Mouse (Mus musculus) neural tube, embryonic 12.5 days (tissue): ENCODE data around the gene C1qtnf3. TPM values are rescaled to one million over a fixed set of nuclear protein-coding genes. Genes with fewer than 3 reads are reported as not detected.
A peak's percentile ranks its signal among the peaks of the same experiment; 100 is the strongest.

Experiments
- ATAC-seq: fragments of 200-750 bp; cut with Nextera tagmentation; 2 replicates; pipeline ENCODE4 v1.8.0; 2017; ENCODE audit warnings: low read depth, mild to moderate bottlenecking, moderate TSS enrichment, moderate library complexity; ENCODE audit not compliant: low FRiP score
- H3K27ac ChIP-seq: fragments of 300-500 bp; sonication (generic); 2 replicates; pipeline ENCODE4 v1.5.1; 2016
- H3K27me3 ChIP-seq: fragments of 300-500 bp; sonication (generic); replicated peaks from 2 replicates; pipeline ENCODE4 v1.6.1; 2016; ENCODE audit warnings: mild to moderate bottlenecking
- H3K36me3 ChIP-seq: fragments of 300-500 bp; sonication (generic); 2 replicates; pipeline ENCODE4 v1.6.1; 2016; ENCODE audit warnings: mild to moderate bottlenecking
- H3K4me1 ChIP-seq: fragments of 300-500 bp; sonication (generic); 2 replicates; pipeline ENCODE4 v1.6.1; 2016
- H3K4me2 ChIP-seq: fragments of 300-500 bp; sonication (generic); replicated peaks from 2 replicates; pipeline ENCODE4 v1.6.1; 2016; ENCODE audit warnings: mild to moderate bottlenecking
- H3K4me3 ChIP-seq: fragments of 300-500 bp; sonication (generic); 2 replicates; pipeline ENCODE4 v1.5.1; 2016
- H3K9ac ChIP-seq: fragments of 300-500 bp; sonication (generic); 2 replicates; pipeline ENCODE4 v1.6.1; 2016; ENCODE audit warnings: mild to moderate bottlenecking
- H3K9me3 ChIP-seq: fragments of 300-500 bp; sonication (generic); 2 replicates; pipeline ENCODE4 v1.6.1; 2016; ENCODE audit warnings: mild to moderate bottlenecking
- WGBS: fragments of 180-500 bp; shearing (Covaris S2); methylation state at CpG from one replicate; pipeline ENCODE4 v1.1.7; 2016; 5-methylcytosine and 5-hydroxymethylcytosine counted together
- polyA plus RNA-seq: library from polyadenylated mRNA; unstranded; fragments of >200 nt; fragmentation: Nextera tagmentation; extraction: Ambion mirVana; gene quantifications from 2 replicates; pipeline ENCODE4 v1.2.1, GENCODE M21; 2016

Gene C1qtnf3
- polyA plus RNA-seq, result 27.7 and 30.1 TPM in 2 replicates

- Histone ChIP-seq H3K4me3 (no peak within 1 kb of the TSS), H3K4me2 (peak within 1 kb of the TSS; percentile 36)
- 44% methylated on average over 23 of the region's 23 CpGs for WGBS
These were observed at the start of gene C1qtnf3 for GRCm38 (mm10) chr15:10951951-10952759. TSS of gene C1qtnf3 (plus strand) at chr15:10952332.

DNA sequence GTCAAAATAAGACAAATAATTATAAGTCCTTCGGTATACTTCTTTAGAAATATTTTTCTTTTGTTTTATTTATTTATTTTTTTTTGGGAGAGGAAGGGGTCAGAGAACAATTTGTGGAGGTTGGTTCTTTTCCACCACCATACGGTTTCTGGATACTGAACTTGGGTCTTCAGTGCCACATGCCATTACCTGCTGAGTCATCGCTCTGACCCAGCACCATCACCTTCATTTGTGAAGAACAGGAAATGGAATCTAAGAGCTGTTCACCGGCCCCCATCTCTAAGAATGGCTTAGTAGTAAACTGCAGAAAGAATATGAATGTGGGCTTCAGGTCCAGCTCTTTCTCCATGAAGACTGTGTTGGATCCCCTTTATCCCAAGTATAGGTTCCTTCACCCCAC, 49.8 kb upstream of the C1qtnf3 start:
- Histone ChIP-seq H3K27me3 (no peaks in the 10 kb centered on the region), H3K9me3 (no peaks in the 10 kb centered on the region), H3K9ac (no peak overlapping the region), H3K4me3 (no peak overlapping the region), H3K4me2 (no peak overlapping the region), H3K27ac (no peak overlapping the region), H3K4me1 (no peaks in the 10 kb centered on the region), H3K36me3 (no peaks in the 10 kb centered on the region)
- ATAC-seq, result no peak
- 86% methylated on average over 4 of the region's 4 CpGs for WGBS

More at GRCm38 (mm10) chr15:10951951-10952759, at the start of gene C1qtnf3:
- H3K27ac ChIP-seq, result no peak within 1 kb of the TSS; the same call in 1 of the 2 replicates
- no peaks in the 10 kb centered on the region for H3K9me3 ChIP-seq
- 0 out of 2 replicates have a peak within 1 kb of the TSS, but pooled peaks have one; percentile 14 for H3K9ac ChIP-seq
- peaks cover 14% of the 10 kb centered on the region; the same call in 1 of the 2 replicates for H3K4me1 ChIP-seq
- no peaks in the 10 kb centered on the region for H3K27me3 ChIP-seq
- H3K36me3 ChIP-seq, result no peaks in the 10 kb centered on the region
- peak; percentile 55 for ATAC-seq

DNA sequence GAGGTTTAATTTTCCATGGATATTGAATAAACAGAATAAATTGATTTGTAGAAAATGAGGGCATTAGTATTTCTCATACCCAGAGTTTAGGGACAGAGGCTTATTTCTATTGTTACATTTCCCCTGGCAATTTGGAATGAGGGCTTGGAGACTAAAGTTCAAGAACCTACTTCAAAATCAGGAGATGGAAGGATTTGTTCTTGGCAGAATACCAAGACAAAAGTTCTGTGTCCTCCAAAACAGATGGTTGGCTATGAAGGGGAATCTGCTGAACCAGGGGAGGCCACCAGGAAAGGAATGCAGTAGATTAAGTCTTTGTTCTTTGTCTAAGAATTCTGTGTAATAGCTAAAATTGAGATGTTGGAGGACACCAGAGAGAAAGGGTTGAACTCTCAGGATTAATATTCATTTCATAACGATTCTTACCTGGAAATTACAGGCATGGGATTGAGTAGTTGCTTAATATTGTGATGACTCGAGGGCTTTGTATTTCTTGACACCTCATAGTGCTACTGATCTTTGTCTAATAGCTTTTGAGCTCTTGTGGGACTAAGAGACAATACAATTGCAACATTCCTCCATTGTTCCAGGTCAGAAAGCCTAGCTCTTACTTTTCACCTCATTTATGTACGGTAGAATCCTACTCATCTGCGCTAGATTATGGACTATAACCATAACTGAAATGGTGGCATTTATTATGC, 35.4 kb upstream of the C1qtnf3 start:
- 80% methylated on average over 4 of the region's 4 CpGs for WGBS
- no peak overlapping the region for H3K9ac ChIP-seq

GRCm38 (mm10) chr15:10917312-10917660, 34.8 kb upstream of the C1qtnf3 start:
- H3K27me3 ChIP-seq, result no peaks in the 10 kb centered on the region
- H3K9ac ChIP-seq, result no peak overlapping the region
- no peaks in the 10 kb centered on the region for H3K36me3 ChIP-seq
- no peak overlapping the region for H3K4me3 ChIP-seq
- no peak overlapping the region for H3K27ac ChIP-seq
- no peak overlapping the region for H3K4me2 ChIP-seq
- 95% methylated on average over 3 of the region's 3 CpGs for WGBS
- no peaks in the 10 kb centered on the region for H3K9me3 ChIP-seq
- ATAC-seq, result no peak
- no peaks in the 10 kb centered on the region for H3K4me1 ChIP-seq

More for the DNA sequence above, 35.4 kb upstream of the C1qtnf3 start:
- Histone ChIP-seq H3K4me2 (no peak overlapping the region), H3K36me3 (no peaks in the 10 kb centered on the region), H3K27ac (no peak overlapping the region), H3K4me1 (no peaks in the 10 kb centered on the region), H3K9me3 (no peaks in the 10 kb centered on the region), H3K27me3 (no peaks in the 10 kb centered on the region), H3K4me3 (no peak overlapping the region)
- ATAC-seq, result no peak

- Histone ChIP-seq H3K27ac (no peak overlapping the region), H3K36me3 (no peaks in the 10 kb centered on the region), H3K27me3 (no peaks in the 10 kb centered on the region), H3K4me3 (no peak overlapping the region), H3K9me3 (no peaks in the 10 kb centered on the region), H3K9ac (no peak overlapping the region), H3K4me1 (no peaks in the 10 kb centered on the region), H3K4me2 (no peak overlapping the region)
- 79% methylated on average over 5 of the region's 5 CpGs for WGBS
- ATAC-seq, result no peak
These were observed 31.9 kb upstream of the C1qtnf3 start for GRCm38 (mm10) chr15:10920212-10920611.

GRCm38 (mm10) chr15:10921064-10921463, 31.1 kb upstream of the C1qtnf3 start:
- Histone ChIP-seq H3K4me1 (no peaks in the 10 kb centered on the region), H3K4me2 (no peak overlapping the region), H3K9me3 (no peaks in the 10 kb centered on the region), H3K27me3 (no peaks in the 10 kb centered on the region), H3K9ac (no peak overlapping the region), H3K36me3 (no peaks in the 10 kb centered on the region), H3K4me3 (no peak overlapping the region), H3K27ac (no peak overlapping the region)
- 33% methylated on average over 4 of the region's 4 CpGs for WGBS
- ATAC-seq, result no peak

DNA sequence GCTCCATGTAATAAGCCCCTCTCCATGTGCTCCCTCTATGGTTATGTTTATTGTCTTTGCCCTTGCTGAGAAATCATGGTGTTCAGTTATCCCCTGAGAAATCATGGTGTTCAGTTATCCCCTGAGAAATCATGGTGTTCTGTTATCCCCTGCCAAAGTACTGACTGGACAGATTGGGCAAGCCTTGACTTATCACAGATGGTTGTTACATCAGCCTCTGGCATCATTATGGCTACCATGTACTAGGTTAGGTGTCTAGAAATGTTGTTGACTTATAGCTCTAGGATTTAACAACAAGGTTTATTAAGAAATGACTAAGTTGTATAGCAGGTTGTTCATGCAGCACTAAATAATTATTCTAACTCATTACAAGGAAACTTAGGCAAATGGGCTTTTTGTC, 30.1 kb upstream of the C1qtnf3 start:
- Histone ChIP-seq H3K9me3 (no peaks in the 10 kb centered on the region), H3K4me2 (no peak overlapping the region), H3K27me3 (no peaks in the 10 kb centered on the region), H3K4me3 (no peak overlapping the region), H3K9ac (no peak overlapping the region), H3K4me1 (no peaks in the 10 kb centered on the region), H3K27ac (no peak overlapping the region), H3K36me3 (no peaks in the 10 kb centered on the region)
- no peak for ATAC-seq

DNA sequence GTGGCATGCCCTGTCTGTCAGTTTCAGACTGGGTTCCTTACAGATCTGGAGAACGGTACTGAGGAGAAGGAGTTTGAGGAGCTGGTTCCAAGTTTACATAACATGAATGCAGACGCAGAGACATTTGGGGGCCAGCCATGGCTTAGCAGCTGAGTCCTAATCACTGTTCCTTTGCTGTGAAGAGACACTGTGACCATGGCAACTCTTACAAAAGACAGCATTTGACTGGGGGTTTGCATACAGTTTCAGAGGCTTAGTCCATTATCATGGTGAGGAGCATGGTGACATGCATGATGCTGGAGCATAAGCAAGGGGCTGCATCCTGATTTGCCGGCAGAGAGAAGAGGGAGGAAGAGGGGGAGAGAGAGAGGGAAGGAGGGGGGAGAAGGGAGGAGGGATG, 29.6 kb upstream of the C1qtnf3 start:
- ATAC-seq, result no peak
- WGBS, result 39% methylated on average over 3 of the region's 3 CpGs
- H3K4me2 ChIP-seq, result no peak overlapping the region
- H3K27ac ChIP-seq, result no peak overlapping the region
- H3K36me3 ChIP-seq, result no peaks in the 10 kb centered on the region
- H3K4me1 ChIP-seq, result no peaks in the 10 kb centered on the region
- H3K4me3 ChIP-seq, result no peak overlapping the region
- no peaks in the 10 kb centered on the region for H3K27me3 ChIP-seq
- no peaks in the 10 kb centered on the region for H3K9me3 ChIP-seq
- no peak overlapping the region for H3K9ac ChIP-seq

- WGBS, result 72% methylated on average over 4 of the region's 4 CpGs
- Histone ChIP-seq H3K9ac (no peak overlapping the region), H3K27me3 (no peaks in the 10 kb centered on the region), H3K4me3 (no peak overlapping the region), H3K4me1 (no peaks in the 10 kb centered on the region), H3K27ac (no peak overlapping the region), H3K36me3 (no peaks in the 10 kb centered on the region), H3K4me2 (no peak overlapping the region), H3K9me3 (no peaks in the 10 kb centered on the region)
- no peak for ATAC-seq
These were observed 28.8 kb upstream of the C1qtnf3 start for GRCm38 (mm10) chr15:10923076-10923995.

- 38% methylated on average over 8 of the region's 8 CpGs for WGBS
- no peak for ATAC-seq
- no peak overlapping the region for H3K27ac ChIP-seq
These were observed 24.8 kb upstream of the C1qtnf3 start for GRCm38 (mm10) chr15:10927325-10927724.

DNA sequence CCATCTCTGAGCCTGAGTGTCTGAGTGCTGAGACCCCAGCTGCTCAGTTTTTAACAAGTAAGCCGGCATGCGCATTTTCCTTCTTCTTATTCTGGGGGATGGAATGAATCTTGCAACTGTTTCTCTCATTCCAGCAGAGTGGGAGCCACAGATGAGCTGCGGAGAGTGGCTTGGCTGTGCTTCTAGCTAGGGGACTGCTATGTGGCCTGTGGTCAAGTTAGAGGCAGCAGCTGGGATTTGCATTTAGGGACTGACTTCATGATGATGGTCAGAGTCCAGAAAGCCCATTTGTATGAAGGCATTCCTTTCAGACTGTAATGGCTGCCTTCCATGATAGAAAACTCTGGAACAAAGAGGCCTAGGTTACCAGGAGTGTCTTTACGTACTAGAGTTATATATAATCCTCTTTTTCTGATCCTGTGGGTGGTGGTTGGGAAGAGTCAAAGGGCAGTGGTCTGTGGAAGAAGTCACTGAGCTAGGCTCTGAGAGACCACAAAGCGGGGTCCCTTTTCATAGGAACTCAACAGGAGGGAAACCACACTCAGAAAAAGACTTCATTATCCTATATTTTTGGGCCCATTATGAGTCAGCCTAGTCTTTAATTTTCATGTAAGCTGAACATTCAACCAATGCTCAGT, 23.4 kb upstream of the C1qtnf3 start:
- H3K9me3 ChIP-seq, result no peaks in the 10 kb centered on the region
- no peak overlapping the region for H3K4me3 ChIP-seq
- ATAC-seq, result no peak
- H3K4me2 ChIP-seq, result no peak overlapping the region
- 95% methylated on average over 5 of the region's 5 CpGs for WGBS
- no peak overlapping the region for H3K27ac ChIP-seq
- H3K27me3 ChIP-seq, result no peaks in the 10 kb centered on the region
- H3K9ac ChIP-seq, result no peak overlapping the region
- H3K4me1 ChIP-seq, result no peaks in the 10 kb centered on the region
- no peaks in the 10 kb centered on the region for H3K36me3 ChIP-seq

More at GRCm38 (mm10) chr15:10927325-10927724, 24.8 kb upstream of the C1qtnf3 start:
- H3K4me2 ChIP-seq, result no peak overlapping the region
- H3K4me3 ChIP-seq, result no peak overlapping the region
- no peaks in the 10 kb centered on the region for H3K27me3 ChIP-seq
- H3K36me3 ChIP-seq, result no peaks in the 10 kb centered on the region
- H3K9me3 ChIP-seq, result no peaks in the 10 kb centered on the region
- H3K4me1 ChIP-seq, result no peaks in the 10 kb centered on the region
- no peak overlapping the region for H3K9ac ChIP-seq
